Mouse (Mus musculus): ENCODE data around the gene Gm6993.

GRCm38 (mm10) chr12:31232635-31233034, 7.9 kb upstream of the Gm6993 start:
- no peak for TF ChIP-seq CTCF (IDR thresholded peaks at IDR 0.05; ENCODE audit: borderline replicate concordance, insufficient read depth, low read depth, low read length)
- no peak for TF ChIP-seq POLR2A (IDR thresholded peaks at IDR 0.05; ENCODE audit: borderline replicate concordance, insufficient read depth, low read length)

Data from cerebellum, adult 2 months (tissue).